Mouse (Mus musculus) cerebellum, adult 8-10 months (tissue): ENCODE results near the gene Sft2d1.
A peak's percentile ranks its signal among the peaks of the same experiment; 100 is the strongest.

Experiments
- DNase-seq: peaks from one replicate; pipeline ENCODE4 v3.0.0; 2022

Sft2d1 gene

DNA sequence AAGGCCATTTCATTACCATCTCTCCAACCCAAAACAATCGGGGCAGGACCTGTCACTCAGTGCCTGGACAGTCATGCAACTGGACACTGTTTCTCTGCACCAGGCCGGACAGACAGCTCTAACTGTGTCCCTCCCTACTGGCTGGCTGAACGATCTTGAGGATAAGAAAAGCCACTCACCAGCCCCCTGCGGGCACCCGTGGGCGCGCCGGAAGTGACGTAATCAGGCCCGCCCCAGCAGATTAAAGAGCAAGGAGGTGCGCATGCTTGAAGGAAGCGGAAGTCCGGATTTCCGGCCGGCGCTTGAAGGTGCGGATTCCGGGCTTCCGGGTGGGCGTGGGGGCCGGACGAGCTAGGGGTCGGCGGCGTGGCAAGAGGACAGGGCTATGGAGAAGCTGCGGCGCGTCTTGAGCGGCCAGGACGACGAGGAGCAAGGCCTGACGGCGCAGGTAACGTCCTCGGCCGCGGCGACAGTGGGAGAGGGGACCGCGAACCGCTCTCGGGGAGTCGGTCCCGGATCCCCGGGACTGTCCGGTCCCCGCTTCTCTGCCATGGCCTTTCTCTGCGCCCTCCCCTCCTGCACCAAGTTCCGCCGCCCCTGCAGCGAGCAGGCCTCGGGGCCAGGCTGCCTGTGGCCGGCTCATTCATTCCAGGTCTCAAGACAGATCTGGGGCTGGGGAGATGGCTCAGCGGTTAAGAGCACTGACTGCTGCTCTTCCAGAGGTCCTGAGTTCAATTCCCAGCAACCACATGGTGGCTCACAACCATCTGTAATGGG, at the start of gene Sft2d1:
Sft2d1 (plus strand) TSS at position 265 of the 777 bp plus-strand sequence.
- peak; percentile 97 for DNase-seq

DNA sequence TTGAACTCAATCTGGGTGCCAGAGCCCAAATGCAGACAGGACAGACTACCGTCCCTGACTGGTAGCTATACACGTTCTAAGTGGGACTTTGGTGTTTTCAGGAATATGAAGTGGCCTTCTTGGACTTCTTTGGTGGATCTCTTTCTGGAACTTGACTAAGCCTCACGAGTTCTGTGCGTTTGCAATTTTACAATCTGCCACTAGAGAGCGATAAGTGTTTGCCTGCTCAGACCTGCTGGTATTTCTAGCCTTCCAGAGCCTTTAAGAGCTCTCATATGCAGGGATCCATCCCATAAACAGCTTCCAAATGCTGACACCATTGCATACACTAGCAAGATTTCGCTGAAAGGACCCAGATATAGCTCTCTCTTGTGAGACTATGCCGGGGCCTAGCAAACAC, 46.3 kb upstream of the Sft2d1 start:
- DNase-seq = peak; percentile 61

DNA sequence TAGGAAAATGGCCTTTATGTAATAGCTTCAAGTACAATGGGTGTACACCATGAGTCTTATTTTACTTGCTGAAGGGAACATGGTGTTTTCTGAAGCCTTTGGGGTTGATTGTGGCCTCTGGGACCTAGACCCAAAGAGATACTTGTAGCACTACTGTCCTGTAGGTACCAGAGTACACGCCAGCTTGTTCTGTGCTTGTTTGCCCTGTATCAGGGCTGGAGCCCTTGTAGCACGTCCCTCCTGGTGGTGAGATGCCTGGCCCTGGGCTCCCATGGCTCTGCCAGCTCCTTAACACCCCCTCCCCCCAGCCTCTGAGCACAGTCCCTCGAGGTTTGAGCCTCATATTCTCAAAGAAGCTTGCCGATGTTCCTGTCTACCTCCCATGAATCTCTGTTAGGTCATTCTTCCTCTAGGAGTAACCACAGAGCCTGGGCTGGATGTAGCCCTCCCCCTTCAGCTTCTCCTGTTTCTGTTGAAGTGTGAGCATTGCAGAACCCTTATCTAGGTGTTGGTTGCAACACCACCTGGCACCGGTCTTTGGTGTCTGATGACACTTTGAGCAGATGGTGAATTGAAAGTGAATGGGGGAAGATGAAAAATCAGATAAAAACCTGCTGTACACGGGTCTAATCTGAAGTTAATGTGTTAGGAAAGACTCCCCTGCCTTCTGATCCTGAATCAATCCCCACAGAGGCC, 38.7 kb upstream of the Sft2d1 start:
- DNase-seq = no peak

DNA sequence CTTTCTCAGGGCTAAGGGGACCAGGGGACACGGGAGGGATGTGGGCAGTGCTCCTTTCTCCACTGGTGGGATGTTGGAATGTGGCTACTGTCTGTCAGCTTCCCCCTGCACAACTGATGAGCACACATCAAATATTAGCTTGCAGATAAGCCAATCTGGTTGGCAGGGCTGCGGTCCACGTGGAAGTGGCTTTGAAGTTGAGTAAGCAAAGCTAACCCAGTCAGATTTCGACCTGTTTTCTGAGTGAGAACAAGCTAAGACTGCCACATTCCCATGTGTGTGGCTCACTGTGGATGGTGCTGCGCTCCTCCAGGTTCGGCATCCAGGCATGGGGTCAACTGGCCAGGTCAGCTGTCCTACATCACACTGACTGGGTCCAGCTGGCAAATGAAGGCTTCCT, 38.0 kb upstream of the Sft2d1 start:
- no peak for DNase-seq

DNA sequence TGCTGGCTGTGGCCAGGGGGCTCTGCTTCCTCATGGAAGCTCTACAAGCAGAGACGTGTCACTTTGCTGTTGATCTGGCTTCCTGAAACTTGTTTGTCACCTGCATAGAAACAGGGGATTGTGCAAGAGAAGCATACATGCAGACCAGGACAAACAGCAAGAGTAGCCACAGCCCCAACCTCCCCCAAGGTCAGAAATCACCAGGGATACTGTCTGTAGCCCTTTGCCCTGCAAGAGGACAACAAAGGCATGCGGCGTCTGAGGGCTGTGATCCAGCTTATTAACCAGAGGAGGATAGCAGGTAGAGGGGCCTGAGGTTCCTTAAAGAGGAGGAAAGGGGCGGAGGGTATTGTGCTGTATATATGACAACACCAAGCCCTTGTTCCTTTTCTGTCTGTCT, 34.8 kb upstream of the Sft2d1 start:
- DNase-seq = no peak

DNA sequence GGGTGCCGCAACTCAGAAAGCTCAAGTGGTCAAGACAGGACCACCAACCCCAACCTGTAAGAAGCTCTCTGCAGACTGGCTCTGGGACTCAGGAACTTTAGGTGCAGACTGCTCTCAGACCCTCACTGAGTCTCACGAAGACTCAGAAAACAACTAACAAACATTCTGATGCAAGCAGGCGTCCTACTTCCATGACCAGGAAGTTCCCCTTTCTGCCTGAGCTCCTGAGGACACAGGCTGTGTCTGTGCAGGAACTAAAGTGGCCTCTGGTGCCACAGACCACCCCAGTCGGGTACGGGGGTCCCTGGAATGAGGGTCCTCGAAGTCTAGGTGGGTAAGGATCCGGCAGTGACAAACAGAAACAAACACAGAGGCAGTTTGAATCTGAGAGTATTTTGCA, 34.2 kb upstream of the Sft2d1 start:
- no peak for DNase-seq

DNA sequence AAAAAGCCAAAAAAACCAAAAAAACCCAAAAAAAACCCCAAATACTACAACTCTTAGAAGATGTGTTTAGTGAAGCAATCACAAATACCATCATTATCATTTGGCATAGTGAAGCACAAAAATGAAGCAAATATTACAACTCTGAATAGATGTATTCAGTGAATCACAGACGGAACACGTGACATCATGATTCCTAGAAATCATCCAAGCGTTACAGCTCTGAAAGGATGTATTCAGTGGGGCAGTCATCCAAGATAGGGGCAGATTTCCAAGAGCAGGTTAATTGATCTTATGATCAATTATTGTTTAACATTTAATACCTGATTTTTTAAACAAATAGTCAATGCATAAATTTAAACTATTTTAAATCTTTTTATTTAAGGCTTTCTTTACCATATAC, 33.6 kb upstream of the Sft2d1 start:
- DNase-seq = no peak

DNA sequence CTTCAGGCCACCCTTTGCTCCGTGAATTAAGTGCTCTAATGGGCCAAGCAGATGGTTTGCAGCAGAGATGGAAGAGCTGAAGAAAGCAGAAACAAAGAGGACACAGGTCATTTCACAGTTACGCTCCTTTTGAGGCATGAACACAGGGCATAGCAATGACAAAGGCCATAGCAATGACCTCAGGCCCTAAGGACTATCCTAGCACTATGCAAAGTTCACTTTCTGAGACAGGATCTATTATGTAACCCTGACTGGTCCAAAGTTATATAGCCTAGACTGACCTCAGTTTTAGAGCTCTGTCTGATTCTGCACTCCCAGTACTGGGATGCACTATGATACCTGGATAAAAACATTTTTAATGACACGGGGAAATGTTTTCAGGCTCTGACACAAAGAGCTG, 32.5 kb upstream of the Sft2d1 start:
- DNase-seq = no peak

DNA sequence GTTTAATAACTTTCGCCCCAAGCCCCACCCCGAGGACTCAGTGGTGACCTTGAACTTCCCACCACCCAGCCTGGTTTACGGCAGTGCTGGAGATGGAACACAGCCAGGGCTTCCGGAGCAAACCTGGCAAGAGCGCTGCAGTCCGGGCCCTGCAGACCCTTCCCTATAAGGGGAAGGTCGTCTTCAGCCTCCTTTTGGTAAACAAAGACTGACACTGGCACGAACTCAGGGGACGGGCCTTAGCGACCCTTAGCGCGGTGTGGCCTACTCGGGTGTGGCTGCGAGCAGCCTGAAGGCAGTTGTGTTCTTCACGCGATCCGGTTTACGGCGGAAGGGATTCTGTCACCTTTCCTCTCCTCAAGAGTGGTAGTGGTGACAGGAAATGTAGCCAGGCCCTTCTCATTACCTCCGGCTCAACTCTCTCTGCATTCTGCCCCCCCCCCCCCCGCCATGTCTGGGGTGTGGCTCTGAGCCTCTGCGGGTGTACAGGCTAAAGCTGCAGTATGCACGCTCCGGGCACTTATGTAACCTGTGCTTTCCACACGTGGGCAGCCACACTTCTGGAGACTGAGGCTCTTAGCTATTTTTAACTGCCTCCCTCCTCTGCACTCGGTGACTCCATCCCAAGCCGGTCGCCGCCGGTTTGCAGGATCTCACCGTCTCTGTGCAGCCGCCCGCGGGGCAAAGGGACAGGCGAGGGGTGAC, 27.9 kb upstream of the Sft2d1 start, which contains the start of gene Mpc1:
Mpc1 (plus strand) TSS at position 84 of the 705 bp plus-strand sequence.
- DNase-seq = peak; percentile 71

DNA sequence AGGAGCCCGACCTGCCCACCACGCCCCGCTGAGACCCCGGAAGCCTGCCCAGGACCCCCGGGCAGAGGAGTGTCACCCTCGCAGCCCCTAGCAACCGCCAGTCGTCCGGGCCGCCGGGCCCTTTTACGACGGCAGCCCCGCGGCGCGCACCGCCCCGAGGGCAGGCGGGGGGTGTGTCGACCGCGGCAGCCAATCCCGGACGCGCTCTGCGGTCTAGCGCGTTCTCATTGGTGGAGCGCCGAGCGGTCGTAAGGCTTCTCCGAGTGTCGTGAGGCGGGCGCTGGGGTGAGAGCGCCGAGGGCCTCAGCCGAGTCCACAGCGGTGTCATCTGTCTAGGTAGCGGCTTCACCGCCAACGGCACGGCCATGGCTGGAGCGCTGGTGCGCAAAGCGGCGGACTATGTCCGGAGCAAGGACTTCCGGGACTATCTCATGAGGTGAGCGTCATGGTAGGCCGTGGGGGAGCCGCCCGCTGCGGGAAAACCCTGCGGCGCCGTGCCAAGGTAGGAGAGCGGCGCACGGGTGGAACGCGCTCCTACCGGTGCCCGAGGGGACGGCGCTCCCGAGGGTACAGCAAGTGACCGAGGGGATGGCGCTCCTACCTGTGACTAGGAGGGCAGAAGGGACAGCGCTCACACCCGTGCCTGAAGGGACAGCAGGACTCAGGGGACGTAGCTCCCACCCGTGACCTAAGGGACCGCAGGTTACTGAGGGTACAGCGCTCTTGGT, 27.2 kb upstream of the Sft2d1 start:
- DNase-seq = peak; percentile 95

DNA sequence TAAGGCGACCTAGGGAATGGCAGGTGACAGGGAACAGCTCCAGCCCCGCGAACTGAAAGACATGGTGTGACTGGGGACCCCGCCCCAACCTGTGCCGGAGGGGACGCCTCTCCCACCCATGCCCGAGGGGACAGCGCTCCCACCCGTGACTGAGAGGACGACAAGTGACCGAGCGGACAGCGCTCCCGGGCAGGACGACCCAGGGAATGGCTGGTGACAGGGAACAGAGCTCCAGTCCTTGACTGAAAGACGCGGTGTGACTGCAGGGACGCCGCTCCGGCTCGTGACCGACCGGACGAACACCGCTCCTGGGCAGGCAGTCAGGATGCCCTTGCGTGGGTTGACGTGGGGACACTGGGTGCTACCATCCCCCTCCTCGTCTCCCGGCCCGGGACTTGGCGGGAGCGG, 26.6 kb upstream of the Sft2d1 start:
- DNase-seq = peak; percentile 64

DNA sequence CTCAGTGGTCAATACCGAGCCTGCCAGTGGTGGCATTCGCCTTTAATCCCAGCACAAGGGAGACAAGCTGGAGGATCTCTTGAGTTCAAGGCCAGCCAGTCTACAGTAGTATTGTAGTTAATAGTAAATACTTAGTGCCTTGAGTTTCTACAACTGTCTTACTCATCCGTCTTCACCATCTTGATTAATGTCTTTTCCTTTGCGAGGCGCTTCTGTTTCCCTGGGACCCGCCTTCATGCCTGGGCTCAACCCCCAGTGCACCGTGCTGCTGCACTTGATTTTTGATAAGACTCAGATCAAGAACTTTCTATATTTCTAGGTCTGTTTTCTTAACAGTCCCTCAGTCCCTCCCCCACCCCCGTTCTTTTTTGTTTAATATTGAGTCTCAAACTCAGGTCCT, 25.8 kb upstream of the Sft2d1 start:
- DNase-seq = no peak

DNA sequence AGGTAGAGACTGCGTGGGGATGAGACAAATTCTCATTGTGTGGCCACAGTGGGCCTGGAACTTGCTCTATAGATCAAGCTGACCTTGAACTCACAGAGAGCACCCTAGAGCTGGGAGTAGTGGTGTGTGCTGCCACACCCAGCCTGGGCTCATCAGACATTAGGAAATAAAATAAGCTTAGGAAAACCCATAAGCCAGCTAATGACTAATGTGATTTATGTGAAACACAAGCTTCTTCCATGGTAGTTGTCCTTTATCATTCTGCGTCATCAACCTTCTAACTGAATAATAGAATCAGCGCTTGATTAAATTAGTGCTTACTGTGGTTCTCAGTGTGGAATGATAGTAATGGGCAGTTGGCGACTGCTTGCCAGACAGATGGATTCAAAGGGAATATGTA, 23.9 kb upstream of the Sft2d1 start:
- no peak for DNase-seq

DNA sequence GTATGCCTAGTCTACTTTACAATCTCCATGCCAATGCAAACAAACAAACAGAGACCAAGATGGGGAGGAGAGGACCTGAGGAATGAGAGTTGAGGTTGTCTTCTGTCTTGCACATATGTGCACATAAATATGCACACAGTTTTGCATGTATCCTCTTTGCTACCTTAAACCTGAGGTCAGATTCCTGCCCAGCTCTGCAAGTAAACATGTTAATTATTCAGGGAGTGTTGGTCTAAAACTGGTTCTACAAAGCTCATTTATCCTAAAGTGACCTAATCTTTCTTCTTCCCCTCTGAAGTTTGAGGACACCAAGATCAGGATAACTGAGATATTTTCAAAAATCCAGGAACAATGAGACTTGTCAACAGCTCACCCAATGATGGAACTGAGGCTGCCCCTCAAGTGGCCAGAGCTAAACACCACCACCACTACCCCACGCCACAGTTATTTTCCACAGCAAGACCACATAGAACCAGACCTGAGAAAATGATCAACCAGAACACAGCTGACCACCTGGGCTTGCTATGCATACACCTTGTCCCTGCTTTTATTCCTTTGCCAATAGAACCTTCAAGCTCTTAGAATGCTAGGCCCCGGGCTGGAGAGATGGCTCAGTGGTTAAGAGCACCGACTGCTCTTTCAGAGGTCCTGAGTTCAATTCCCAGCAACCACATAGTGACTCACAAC, 20.8 kb upstream of the Sft2d1 start:
- DNase-seq = no peak

DNA sequence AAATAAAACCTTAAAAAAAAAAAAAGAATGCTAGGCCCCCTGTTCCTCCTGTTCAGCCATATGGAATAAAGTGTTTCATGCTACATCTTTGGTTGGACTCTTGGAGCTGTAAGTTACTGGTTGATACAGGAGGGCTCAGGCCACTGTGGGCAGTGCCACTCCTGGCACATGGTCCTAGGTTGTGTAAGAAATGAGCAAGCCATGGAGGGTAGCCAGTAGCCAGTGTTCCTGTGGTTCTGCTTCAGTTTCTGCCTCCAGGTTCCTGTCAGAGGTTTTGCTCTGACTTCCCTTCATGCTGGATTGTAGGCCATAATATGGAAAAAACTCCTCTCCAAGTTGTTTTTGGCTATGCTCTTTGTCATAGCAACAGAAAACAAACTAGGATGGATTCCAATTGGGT, 20.2 kb upstream of the Sft2d1 start:
- DNase-seq = no peak

DNA sequence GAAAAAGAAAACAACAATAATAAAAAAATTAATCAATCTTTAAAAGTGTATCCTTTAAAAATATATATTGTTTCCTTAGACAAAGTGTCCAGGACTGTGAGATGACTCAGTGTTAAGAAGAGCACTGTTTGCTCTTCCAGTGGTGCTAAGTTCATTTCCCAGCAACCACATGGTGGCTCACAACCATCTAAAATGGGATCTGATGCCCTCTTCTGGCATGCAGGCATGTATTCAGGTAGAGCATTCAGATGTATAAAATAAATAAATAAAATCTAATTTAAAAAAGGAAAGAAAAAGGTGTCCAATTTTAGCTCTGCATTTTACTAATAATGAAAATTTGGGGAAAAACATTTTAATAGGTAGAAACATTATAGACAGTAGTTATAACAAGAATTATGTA, 15.1 kb upstream of the Sft2d1 start:
- DNase-seq = no peak

DNA sequence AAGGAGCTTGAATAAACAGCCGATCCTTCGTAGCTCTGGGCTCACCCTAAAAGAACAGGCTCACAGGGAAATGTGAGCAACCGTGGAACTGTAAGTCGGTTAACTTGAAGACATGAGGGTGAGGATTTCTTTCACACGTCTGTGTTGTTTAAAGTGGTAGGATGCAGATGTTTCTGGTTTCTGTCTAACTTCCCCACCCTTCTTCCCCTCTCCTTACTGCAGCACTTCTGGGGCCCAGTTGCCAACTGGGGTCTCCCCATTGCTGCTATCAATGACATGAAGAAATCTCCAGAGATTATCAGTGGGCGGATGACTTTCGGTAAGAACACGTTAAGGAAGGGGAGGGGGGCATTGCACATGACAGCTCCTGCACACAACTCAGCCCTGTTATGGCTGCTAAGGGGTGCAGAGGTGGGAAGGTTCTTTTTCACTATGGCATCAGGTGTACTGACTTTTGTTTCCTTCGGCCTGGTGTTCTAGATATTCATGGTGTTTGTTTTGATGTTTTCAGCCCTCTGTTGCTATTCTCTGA, 14.5 kb upstream of the Sft2d1 start:
- DNase-seq = no peak

DNA sequence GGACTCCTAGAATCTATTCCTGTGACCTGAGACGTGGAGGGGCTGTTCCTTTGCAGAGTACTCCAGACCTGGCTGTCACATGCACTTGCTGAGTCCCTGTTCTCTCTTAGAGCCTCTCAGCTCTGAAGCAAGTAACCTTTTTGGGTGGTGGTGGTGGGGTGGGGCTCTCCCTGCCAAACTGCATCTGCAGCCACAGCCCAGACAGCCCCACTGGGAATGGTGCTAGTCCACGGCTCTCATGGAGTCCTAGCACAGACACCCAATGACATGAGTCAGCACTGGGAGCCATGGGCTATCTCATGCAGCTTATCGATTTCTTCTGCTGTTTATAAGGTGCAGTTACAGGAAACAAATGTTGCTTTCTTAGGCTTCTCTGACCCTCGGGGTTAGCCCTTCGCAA, 13.2 kb upstream of the Sft2d1 start:
- no peak for DNase-seq

DNA sequence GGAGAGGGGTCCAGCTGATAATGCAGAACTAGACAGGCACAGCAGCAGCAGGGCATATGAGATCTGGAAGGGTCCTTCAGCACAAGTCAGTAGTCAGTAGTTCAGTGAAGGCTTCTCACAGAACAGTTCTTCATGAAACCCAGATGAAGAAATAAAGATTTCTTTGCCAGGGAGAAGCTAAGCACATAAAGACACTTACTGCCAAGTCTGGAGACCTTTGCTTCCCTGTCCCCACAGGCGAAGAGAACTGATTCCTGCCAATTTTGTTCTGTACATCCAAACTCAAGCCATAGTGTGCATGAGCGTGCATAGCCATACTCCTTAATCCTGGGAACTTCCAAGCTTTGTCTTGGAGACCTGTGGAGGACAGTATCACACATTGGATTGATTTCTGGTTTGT, 12.6 kb upstream of the Sft2d1 start:
- no peak for DNase-seq

DNA sequence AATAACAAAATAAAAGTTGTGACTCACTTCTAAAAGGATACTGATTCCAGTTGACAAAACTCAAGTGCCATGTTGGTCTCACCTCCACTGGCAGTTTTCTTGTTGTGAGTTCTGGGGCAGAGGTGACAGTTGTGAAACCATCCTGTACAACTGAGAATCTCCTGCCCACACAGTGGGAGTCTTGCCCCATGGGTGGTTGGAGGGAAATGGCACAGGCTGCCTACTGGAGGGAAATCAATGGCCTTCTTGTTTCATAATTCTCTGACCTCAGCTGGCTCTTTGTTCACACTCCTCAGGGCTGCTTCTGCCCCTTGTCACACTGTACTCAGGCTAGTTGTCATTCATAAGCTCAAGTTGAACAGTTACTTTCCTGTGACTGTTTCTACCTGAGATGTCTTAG, 11.4 kb upstream of the Sft2d1 start:
- DNase-seq = no peak

DNA sequence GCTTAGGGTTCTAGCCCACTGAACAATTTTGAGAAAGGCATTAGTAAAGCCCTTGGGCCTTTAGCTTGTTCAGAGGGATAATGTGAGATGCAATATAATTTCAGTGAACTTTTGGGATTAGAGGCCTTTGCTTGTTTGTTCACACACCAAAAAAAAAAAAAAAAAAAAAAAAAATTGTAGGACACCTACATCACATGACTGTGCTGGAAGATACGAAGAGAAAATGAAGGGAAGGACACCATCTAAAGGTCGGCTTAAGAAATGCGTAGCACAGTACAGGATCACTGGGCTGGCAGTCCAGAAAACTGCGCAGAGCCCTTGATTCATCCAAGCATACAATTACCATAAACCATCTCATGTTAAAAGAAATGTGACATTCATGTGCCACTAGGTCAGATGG, 9.4 kb upstream of the Sft2d1 start:
- DNase-seq = no peak

DNA sequence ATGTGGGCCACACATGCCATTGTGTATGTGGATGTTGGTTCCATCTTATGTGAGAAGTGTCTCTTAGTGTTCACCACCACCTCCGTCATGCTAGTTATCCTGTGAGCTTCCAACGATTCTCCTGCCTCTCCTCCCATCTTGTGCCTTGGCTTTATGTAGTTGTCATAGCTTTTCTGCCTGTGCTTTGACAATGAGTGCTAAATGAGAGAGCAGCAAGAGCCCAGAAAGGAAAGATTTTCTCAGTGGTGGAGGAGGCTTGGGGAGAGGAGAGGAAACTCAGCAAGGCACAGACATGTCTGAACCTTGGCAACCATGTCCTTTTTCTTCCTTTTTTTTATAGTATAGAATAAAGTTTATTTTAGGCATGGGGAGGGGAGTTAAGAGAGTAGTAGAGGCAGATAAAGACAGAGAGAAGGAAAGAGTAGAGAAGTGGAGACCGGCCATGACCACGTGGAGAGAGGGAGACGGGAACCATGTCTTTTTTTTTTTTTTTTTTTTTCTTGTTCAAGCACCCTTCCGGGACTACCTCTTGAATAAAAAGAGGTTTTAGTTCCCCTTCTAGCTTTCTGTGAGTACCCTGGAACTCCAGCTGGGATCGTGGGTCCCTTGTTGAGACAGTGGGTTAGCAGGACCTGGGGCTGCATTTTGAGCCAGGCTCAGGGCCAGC, 8.0 kb upstream of the Sft2d1 start:
- DNase-seq = no peak
